Mouse (Mus musculus) A20 (cell line): ENCODE measurements at regions not wholly inside any gene's neighbourhood (a gene's known extent, or its start where the extent isn't known, plus 50 kb on each side); places are given as distances from the start of the nearest gene placed in this dataset.
"Not testable (repeated sequence)": the region's sequence is repeated elsewhere in the genome, so short reads cannot be mapped to it uniquely, and the experiment has no call there.

Experiments used
- DNase-seq: peaks from one replicate; pipeline ENCODE4 v3.0.0-alpha.2; 2011; ENCODE audit warnings: low read depth, low spot score

DNA sequence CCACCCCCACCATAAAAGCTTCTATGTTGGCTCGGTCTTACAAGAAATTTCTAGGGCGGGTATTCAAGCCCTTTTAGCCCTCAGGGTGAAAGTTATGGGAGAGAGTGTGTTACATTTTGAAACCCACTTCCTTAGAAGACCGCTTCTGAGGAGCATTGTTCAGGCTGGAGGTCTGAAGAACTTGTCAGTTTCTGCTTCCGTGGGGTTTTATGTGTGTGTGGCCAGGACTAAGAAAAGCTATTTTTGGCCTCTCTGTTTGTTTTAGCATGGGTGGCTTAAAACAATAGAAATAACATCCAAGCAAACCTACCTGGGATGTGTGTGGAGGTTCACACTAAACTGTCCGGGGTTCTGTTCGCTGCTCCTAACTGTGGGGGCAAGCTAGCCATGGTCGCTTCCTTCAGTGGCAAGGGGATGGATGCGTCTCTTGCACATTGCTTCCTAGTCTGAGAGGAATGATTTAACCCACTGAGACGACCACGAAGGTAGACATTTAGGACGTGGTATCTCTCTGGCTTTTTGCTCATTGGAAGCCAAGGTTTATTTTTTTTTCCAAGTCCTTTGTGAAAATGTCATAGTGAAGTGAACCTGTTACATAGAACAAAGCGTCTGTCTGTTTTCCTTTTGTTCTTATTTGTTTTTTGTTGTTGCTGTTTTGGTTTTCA lies 298.4 kb downstream of the Vrk1 start:
- no peak for DNase-seq

DNA sequence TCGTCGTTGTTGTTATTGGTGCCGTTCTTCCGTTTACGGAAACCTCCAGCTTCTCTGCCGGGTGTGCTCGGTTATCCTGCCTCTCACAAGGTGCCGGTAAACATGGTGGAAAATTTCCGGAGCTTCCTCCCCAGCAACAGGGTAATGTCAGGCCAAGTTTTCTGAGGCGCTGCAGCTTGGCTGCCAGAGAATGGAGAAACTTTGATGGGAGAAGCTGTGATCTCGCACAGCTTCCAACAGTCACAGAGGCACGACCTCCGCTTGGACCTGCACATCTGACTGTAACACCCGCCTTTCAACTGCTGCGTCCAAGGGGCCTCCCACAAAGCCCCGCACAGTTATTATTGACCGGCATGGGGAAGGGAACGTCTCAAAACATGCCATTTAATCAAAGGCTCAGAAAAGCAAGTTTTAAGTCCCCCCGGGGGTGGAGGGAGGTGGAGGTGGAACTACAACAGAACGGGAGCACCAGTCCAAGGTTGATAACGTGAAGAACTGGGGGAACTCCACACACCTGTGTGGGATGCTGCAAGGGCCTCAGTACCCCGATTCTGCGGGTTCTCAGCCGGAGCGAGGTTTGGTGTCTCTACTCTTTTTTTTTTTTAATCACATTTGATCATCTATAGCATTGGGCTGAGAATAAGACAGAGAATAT lies 299.1 kb downstream of the Vrk1 start:
- DNase-seq, result no peak

DNA sequence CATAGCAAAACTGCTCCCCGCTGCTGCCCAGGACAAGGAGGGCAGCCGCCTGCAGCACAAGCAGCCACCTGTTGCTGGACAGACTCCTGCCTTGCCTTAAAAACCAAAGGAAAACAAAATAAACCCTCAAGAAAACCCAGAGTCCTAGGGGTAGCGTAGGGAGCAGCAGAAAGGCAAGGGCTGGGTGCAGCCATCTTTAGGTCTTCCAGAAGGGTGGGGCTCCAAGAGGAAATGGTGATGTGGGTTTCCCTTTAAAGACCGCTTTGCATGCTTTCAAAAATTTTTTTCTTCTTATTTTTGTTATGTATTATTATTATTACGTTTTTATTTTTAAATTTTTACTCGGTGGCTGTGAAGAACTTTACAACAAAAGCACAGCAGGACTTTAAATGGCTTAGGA lies 300.1 kb downstream of the Vrk1 start:
- no peak for DNase-seq

DNA sequence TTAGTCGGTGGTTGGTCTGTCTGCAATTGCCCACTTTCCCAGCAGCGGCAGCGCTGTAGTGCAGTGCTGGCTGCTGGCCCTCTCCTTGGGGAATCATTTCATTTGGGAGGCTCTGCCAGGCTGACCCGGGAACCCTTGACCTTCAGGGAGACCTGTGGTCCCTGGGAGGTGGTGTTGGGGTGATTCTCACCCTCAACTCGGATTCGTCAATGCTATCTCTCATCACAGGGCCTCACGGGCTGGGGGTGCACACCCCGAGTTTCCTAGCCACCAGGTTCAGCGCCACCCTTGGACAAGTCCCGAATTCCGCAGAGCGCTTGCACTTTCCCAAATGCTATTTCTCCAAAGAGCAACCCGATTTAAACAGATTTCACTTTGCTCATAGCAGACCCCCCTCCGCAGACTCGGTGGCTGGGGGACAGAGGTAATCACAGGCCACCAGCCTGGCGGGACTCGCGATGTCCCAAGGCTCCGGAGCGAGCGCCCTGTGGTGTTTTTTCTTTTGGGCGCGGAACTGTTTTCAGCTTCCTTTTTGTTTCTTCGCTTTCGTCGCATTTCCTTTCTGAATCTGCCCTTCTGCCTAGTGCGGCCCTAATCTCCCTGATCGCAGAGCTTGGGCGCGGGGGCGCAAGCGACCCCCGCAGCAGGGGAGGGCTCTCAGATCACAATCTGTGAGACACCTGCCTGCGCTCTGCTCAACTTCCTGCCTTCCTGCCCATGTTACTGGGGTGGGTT lies 300.7 kb downstream of the Vrk1 start:
- no peak for DNase-seq

DNA sequence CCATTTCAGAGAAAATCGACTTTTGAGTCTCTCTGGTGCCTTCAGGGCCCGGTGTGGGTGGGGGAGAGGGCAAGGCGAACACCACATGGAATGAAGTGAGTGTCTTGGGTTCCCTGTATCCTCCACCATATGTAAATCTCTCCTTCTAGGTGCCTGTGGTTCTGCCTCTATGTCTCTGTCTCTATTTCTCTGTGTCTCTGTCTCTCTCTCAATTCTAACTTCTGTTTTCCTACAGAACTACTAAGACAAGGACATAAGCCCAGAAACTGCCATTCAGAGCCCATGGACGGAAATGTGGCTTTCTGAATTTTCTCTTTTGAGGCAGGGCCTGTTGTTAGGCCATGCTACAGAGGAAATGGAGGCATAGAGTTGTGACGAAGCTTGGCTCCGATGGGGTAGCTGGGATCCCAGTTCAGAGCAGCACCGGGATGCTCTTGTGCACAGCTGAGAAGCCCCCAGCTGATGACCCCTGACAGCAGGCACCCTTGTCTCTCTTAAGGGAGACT lies 301.3 kb downstream of the Vrk1 start:
- DNase-seq, result no peak

DNA sequence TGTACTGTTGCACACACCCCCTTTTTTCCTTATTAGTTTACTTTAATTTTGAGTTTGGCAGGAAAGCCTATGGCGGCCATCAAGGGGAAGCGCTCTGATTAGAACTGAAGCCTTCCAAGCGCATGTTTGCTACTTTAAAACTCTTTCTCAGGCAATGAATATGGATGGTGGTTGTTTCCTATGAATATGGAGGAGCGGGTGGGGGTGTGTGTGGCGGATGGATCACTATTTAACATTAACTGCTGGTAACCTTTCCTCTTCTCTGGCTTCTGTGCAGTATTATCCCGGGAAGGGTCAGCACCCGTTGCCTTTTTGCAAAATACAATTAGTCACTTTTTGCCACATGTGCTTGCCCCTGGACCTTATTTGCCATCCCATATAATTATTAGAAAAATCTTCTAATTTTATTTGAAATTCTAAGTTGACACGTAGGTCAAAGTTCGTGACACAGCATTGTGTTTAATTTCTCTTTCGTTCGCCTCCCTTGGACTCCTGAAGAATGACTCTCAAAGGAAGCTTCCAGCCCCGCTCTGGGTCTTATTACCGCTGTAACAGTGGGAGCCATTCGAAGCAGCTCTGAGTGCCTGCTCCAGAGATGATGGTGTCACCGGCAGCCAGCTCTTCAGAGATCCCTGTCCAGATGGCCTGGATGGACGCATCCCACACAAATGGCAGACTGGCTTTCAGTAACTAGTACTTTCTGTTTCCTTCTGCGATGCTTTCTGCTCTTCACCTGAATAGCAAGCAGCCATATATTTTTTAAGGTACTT lies 302.0 kb downstream of the Vrk1 start:
- no peak for DNase-seq

DNA sequence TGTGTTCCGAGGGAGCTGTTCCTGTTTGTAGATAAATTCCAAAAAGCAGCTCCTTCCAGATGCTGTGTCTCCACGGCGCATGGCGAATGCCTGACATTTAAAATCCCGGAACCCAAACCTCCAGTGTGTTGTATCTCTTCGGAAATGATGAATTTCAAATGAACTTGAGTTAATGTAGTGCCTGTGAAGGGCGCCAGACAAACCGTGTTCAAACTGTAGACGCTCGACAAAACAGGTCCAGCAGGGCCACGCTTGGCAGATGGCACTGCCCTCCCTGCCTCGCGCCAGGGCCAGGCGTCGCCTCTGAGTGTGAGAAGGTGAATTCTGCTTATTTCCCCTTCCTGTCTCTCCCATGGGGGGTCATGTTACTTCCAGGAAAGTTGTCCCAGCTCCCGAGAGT lies 307.7 kb downstream of the Vrk1 start:
- no peak for DNase-seq

DNA sequence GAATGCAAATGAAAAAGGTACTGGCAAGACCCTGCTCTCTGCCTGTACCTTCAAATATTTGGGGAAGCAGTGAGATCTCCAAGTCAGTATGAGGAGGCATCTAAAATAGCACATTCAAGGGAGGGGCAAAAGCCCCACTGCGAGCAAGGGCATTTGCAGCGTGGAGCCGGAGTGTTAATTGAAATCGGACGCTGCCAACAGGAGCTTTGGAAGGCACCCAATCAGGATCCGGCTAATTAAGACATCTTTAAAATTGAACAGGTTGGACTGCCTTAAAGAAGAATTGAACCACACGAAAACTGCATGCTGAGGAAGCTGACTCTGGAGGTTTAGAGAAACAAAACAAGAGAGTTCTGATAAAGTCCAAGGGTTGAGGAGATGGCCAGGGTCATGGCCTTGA lies 311.5 kb downstream of the Vrk1 start:
- DNase-seq, result no peak

DNA sequence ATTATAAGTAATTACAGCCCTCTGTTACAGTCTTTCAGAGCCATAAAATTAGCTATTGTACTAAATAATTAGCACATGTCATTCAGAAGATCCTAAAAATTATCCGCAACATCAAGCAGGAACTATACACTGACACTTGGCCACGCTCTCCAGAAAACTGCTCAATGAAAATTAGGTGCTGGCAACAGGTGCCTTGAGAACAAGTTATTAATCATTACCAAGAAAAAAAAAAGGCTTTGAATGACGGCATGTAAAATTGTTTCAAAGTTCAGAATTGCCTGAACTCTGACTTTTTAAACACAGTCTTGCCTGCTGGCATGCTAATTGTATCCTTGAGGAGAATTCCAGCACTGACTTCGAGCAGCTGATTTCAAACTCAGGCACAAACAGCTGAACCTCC lies 316.6 kb downstream of the Vrk1 start:
- DNase-seq, result no peak

DNA sequence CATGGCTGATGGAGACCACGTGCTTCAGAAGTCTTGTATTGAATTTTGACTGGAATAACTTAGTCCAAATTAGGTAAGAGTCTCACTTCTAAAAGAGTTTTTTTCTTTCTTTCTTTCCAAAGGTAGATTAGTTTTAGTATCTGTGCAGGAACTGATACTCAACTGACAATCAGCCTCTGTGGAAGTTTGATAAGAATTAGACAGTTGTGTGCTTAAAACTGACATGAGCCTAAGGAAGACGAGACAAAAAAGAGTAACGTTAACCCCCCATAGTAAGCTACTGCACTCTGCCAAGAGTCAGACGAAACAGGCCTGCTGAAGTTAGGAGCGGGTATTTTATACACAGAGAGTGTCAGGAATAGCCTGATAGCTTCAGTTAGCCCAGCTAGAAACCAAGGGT lies 317.3 kb downstream of the Vrk1 start:
- DNase-seq, result no peak

DNA sequence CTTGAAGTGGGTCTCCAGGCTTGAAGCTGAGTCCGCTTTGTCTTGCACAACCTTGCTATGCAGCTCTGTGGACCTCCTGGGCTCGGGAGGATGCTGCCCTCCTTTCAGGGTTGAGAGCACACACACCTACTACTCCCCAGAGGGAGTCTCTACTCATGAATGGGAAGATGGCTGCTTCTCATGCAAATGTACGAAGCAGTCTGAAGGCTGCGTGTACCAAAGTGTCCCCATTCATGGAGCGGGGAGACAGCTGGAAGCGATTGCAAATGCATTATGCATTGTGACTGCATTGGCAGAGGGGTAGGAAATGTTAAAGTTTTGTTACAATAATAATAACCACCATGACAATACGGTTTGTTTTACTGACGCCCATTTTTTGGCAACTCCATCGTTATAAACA lies 347.8 kb downstream of the Vrk1 start:
- DNase-seq, result no peak

DNA sequence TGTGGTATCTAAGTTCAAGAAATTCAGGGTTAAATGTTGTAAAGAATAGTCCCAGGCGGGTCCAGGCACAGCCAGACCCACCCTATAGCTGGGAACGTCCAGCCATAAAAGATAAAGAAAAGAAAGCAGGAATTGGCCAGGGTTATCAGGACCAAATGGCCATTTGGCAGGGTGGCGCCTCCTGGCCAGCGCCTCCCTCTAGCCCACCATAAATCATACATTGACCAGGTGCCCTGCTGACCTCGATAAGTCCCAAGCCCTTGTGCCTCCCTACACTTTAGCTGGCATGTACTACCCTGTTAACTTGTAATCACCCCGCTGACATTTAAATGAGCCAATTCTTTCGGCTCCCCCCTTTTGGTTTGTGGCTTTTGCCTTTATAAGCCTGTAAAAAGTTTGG lies 351.6 kb downstream of the Vrk1 start:
- not testable (repeated sequence) for DNase-seq

DNA sequence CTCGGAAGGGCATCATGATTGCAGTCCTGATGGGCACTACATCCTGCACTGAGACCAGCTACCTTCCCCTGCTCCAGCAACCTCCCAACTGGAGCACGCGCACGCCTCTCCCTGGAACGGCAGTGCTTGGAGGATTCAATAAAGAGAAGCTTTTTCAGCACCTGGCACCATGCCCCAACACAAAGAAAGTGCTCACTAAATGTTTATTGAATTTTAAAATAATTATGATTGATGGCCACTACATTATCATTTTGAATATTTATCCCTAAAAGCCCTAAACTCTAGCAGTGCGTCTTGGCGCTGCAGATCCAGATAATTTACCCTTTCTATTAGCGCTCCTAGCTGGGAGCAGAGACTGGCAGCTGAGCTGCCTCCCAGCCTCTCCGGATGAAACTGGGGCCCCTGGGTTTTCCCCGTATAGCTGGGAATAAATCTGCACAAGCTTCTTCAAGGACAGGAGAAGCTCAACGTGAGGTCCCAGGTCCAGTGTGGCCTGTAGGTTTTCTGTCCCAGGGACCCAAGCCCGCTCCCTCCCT lies 364.9 kb downstream of the Vrk1 start:
- DNase-seq, result no peak

DNA sequence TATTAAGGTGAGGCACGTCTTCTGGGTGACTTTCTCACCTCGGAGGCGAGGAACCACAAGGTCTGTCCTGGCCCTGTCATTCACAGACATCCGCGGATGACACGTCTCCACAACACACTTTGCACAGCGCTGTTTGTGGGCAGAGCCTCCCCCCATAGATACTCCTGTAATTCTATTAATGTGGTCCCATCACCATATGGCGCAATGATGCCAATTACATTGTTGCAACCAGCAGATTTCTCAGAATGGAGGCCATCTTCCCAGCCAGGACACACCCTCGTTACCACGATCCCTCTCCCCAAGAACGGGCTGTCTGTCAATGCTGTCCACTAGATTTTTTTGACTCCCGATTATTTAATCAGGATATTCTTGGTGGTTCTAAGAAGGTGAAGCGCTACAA lies 365.9 kb downstream of the Vrk1 start:
- no peak for DNase-seq

DNA sequence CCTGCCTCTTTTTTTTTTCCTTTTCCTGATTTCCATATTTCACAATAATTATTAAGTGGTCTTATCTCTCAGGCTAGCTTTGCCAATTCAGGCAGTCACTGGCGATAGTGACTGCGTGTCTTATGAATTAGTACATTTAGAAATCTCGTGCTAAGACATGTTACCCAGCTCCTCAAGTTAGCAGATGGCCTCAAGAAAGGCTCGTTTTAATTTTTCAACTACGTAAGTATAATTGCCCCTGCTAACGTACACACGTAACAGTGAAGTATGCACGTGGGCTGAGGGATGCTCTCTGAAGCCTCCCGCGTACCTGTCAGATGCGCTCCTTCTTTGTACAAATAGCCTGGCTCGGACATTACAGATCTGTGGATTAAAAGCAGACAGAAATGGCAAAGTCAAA lies 366.8 kb downstream of the Vrk1 start:
- no peak for DNase-seq

DNA sequence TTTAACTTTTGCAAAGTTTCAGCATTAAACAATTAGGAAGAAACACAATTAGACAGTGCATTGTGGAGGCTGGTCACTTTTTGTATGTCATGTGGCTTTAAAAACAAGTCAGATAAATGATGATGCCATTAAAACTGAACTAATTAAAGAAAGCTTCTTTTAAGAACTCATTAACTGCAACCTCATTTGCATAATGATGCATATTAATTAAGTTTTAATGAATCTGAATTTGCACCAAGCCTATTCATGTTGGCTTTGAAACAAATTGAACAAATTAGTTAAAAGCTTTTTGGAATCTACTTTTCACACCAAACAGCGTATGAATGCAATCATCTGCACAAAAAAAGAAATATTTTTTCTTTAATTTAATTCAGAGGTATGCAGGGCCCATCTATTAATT lies 367.3 kb downstream of the Vrk1 start:
- no peak for DNase-seq

DNA sequence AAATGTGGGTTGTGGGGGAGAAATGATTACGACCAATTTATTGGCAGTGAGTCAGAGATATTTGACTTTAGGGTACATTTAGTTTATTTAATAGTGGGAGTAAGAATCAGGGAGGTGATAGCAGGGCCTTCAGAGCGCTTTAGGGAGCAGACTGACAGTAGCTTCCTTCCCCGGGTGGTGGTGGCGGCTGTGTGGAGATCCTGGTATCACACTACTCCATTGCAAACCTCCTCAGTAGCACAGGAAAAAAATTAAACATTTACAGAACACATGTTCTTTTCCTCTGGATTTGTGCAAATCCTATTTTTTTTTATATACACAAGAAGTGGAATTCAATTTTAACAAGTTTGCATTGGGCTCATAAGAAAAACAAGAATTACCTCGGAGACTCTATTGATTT lies 367.7 kb downstream of the Vrk1 start:
- DNase-seq, result no peak

DNA sequence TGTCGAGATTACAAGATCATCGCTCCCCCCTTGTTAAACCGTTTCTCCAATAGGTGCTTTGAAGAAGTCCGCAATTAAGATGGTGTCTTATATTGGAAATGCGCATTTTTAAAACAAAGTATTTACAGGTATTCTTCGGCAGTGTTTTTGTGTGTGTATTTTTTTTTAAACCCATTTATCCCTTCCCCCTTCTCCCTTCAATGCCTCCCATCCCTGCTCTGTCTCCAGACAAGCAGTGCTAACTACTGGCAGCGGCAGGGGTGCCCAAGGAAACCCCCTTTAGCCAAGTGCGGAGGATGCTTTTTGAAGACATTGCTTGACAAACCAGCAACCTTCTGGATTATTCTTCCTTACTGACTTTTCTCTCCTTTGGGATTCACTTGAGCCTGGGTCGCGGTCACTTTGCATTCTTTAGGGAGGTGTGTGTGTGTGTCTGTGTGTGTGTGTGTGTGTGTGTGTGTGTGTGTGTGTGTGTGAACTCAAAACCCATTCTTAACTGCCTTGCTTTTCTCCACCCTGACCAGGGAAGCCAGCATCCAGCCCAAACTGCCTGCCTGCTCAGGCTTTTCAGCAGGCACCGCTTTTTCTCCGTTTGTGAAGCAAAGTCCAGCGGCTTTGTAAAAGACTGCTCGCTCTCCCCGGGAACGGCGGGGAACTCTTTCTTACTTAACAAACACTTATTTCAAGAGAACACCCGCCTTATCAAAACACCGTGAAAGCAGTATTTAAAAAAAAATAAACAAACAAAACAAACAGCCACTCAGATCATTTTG lies 368.5 kb downstream of the Vrk1 start:
- no peak for DNase-seq

DNA sequence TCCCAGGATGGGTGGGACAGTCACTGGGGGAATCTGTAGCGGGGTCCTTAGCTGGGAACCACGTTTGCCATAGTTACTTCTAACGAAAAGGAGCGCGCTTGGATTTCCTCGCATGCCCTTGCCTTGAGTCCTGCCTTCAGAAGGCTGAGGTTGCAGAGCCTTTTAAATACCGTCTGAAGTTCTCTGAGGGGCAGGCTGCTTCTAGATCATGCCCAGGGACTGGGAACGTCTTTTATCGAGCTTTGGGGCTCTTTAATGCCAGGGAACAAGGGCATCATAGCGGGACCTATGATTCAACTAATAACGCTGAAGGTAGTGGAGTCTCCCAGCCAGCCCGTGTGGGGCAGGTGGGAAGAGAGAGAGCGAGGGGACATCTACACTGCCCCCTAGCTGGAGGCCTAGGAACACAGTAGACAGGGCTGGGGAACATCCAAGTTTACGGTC lies 369.1 kb downstream of the Vrk1 start:
- DNase-seq, result no peak

DNA sequence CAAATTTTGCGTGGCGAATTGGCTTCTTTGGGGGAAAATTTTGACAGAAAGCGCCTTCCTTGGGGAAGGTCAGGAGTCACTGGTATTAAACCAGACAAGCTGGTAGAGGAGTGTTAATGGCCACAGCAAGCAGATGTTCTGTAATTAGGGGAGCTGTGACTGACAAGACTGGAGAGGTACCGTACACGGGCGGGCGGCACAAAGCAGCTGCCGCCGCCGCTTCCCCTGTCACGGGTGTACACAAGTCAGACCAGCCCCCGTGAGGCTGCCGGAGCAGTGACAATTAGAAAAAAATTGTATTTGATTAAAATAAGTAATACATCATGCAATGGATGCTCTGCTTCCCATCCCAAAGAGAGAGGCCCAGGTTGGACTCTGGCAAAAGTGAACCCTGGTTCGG lies 369.8 kb downstream of the Vrk1 start:
- no peak for DNase-seq

DNA sequence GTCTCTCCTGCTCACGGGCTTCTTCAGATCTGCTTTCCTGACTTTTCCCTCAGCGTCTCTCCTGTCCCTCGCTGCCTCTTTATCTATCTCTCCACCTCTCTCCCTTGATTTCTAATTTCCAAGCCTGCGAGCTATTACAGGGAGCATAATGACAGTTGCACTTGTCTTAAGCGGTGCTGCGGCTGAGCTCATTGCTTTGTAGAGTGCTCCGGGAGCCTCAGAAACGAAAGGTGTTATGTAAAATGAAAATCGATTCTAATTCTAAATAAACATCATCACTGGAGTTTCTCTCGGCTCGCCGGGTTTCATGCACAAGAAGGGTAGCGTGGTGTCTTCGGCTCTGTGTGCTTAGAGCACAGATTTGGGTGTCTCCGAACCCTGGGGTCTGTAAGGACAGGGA lies 371.8 kb downstream of the Vrk1 start:
- DNase-seq, result no peak
